Mouse (Mus musculus) kidney, postnatal 10 days (tissue): ENCODE data around the gene Crtc3.

Experiments used
- DNase-seq: peaks from one replicate; pipeline ENCODE4 v3.0.0; 2021; ENCODE audit warnings: mixed read lengths

Crtc3 gene

GRCm38 (mm10) chr7:80548513-80549260 lies 140.0 kb downstream of the Crtc3 start:
- no peak for DNase-seq

- no peak for DNase-seq
Observed at GRCm38 (mm10) chr7:80542139-80542831, 146.4 kb downstream of the Crtc3 start.

DNA sequence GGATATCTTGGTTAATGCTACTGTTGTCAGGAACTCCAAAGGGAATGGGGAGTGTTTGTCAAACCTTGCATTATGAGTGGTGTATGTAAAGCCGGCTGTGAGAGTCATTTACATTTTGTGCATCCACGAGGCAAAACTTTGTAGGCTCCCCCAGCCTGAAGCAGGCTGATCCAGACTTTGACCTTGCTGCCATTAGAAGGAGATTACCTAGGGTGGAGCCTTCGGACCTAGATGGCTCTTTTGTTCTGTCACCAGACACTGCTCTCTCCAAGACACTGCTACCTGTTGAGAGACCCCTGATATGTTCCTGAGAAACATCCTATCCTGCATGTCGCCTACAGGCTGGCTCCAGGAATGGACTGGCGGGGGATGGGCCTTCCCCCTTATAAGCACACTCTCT lies 149.1 kb downstream of the Crtc3 start:
- DNase-seq, result no peak
